Mouse (Mus musculus): ENCODE data around the gene Kif27.

The Kif27 gene

GRCm38 (mm10) chr13:58364353-58365175 lies 5.6 kb upstream of the Kif27 start:
- DNase-seq (ENCODE audit: low spot score), result no peak

DNA sequence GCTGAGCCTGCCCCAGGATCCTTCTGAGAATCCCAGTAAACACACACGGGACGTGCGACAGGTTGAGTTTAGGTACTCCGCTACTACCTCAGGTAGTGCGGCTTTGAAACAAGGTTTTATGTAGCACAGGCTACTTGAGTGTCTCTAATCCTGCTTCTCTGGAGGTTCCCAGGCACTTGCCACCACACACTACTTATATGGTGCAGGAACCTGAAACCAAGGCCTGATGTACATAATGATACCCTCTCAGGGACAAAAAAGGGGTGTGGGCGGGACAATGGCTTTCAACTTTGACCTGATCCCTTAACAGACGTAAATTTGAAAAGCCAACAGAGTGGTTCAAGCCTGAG lies 357 bp upstream of the Kif27 start:
- no peak for DNase-seq (ENCODE audit: low spot score)

GRCm38 (mm10) chr13:58352996-58353395 lies 5.9 kb downstream of the Kif27 start:
- no peak for DNase-seq (ENCODE audit: low spot score)

GRCm38 (mm10) chr13:58350606-58351005 lies 8.3 kb downstream of the Kif27 start:
- DNase-seq (ENCODE audit: low spot score), result no peak

- no peak for DNase-seq (ENCODE audit: low spot score)
Measured at GRCm38 (mm10) chr13:58344505-58344904, 14.4 kb downstream of the Kif27 start.

GRCm38 (mm10) chr13:58337456-58337855 lies 21.5 kb downstream of the Kif27 start:
- no peak for DNase-seq (ENCODE audit: low spot score)

DNA sequence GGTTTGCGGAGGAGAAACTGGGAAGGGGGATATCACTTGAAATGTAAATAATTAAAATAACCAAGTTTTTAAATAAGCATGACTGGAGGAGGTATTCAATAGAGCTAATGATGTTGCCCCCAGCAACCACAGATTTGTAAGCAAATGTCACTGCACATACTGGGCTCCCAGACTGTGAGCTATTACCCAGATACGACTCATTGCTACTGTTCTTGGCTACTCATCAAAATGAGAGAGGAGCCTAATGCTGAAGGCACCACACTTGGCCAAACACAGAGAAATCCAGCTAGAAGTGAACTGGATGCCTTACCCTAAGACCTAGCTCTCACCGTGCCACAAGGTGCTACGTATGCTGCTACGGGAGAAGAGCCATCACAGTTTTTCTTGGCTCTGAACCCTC lies 24.8 kb downstream of the Kif27 start:
- no peak for DNase-seq (ENCODE audit: low spot score)

DNA sequence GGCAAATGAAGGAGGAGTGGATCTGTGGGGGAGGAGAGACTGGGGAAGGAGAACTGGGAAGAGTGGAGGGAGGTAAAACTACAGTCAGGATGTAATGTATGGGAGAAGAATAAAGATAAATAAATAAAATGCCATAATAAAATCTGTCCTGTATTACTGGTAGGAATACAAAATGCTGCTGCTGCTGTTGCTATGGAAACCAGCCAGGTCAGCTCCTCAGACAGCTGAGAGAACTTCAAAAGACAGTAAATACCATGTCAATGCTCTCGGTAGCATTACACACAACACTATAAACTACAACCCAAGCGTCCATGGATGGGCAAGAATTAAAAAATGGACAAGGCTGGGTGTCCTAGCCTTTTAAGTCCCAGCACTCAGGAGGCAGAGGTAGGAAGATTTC lies 41.2 kb downstream of the Kif27 start:
- no peak for DNase-seq (ENCODE audit: low spot score)

DNA sequence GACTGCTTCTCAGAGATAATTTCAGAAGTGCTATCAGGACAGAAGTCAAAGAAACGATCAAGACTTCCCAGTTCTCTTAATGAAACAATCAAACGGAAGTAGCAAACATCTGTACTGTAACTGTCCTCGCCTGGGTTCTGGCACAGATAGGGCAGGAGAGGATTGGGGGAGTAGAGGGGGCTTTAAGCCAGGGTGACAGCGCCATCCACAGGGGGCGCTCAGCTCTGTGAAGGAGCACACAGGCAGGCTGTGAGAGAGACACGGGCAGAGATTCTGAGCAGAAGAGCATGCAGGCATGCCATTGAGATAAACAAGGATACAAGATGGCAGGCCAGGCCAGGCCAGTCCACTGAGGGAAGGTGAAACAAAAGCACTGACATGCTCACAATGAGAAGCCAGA lies 43.9 kb downstream of the Kif27 start:
- DNase-seq (ENCODE audit: low spot score), result no peak

DNA sequence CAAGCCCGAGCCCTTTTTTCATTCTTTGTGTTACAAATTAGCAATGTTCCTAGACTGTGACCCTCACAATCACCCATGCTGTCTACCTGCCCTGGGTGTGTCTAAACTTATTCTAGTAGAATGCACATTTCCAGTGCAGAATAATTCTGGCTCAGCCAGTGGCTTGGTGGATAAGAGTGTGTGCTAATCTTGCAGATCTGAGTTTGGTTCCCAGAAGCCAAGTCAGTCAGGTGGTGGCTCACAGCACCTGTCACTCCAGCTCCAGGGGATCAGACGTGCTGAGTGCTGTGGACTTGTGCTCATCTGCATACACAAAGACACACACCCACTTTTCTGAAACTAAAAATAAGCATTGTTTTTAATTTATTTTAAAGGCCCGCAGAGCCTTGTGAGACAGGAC lies 45.2 kb downstream of the Kif27 start:
- DNase-seq (ENCODE audit: low spot score), result no peak

DNA sequence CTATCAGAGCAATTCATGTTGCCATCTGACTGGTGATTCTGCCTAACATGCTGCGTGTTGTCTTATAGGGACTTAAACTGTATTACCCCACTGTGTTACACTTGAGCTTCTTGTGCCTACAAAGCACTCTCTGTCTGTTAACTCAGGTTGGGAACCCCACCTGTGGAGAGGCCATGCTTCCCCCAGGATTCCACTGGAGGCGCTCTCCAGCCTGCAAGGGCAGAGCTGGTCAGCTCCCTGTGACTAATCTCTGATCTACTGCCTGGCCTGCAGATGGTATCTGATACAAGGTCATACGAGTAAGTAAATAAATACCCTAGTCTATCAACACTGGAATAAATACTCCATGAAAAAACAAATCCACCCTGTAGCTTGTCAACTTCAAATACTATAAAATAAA lies 47.6 kb downstream of the Kif27 start:
- DNase-seq (ENCODE audit: low spot score), result no peak

GRCm38 (mm10) chr13:58309499-58309898 lies 49.4 kb downstream of the Kif27 start:
- no peak for DNase-seq (ENCODE audit: low spot score)

- no peak for DNase-seq (ENCODE audit: low spot score)
Measured at GRCm38 (mm10) chr13:58307453-58307852, 51.5 kb downstream of the Kif27 start.

DNA sequence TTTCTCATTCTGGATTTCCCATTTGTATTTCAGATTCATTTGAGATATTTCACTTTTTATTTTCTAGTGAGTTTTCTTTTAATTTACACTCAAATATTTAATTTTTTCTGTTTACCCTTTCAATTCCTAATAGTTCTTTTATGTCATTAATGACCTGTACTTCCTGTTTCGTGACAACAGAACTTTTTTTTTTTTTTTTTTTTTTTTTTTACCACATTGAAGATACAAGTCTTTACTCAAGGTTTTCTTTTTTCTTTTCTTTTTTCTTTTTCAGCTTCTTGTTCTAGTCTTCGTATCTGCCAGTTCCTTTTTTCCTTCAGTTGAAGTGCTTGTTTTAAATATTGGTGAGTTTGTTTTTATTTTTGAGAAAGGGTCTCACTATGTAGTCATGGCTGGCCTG lies 53.7 kb downstream of the Kif27 start:
- DNase-seq (ENCODE audit: low spot score), result no peak

GRCm38 (mm10) chr13:58302421-58303145 lies 56.3 kb downstream of the Kif27 start:
- DNase-seq (ENCODE audit: low spot score), result no peak

DNA sequence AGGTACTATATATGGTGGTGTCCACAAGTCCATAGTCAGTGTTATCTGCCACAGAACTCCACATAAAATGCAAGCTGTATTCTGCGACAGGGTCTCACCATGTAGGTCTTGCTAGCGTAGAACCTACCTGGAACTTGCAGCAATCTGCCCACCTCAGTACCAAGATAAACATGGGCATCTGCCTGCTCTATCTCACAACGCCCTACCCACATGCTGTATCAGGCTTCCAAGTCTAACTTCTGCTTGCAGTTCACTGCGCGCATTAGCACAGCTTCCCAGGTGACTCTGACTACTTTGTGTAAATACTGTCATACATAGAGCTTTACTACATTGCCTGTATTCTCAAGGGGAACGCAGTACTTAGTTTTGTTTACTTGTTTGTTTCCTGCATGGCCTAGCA lies 57.0 kb downstream of the Kif27 start:
- no peak for DNase-seq (ENCODE audit: low spot score)

GRCm38 (mm10) chr13:58298756-58299155 lies 60.2 kb downstream of the Kif27 start:
- DNase-seq (ENCODE audit: low spot score), result no peak

DNA sequence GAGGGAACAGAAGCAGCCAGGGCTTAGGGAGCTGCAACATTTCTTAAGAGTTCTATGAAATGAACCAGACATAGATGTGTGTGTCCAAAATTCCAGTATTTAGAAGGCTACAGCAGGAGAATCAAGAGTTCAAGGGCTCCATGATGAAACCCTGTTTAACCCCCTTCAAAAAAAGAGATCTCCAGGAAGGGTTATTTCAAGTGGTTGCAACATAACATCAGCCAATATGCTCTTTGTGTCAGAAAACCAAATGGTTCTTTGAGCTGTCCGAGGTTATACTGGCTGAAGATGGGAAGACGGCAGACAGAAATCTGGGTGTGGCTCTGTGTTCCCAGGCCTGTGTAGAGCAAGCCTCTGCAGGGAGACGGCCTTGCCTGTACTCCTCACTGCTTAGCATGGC lies 63.3 kb downstream of the Kif27 start:
- no peak for DNase-seq (ENCODE audit: low spot score)

DNA sequence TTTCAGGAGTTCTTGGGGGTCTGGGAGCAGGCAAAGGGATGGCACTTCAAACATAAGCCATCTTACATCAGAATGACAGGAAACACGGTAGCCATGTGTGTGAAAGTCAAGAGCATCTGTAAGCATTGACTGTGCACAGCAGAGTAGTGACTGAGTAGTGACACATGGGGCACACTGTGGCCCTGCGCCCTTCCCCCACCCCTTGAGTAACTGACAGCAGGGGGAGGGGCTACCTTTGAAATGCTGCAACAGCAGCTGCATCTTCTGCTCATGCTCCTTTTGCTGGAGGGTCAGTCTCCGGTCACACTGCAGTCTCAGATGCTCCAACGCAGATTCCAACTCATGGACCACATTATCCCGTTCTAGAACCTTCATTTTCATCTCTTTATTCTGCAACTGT lies 66.1 kb downstream of the Kif27 start:
- no peak for DNase-seq (ENCODE audit: low spot score)

DNA sequence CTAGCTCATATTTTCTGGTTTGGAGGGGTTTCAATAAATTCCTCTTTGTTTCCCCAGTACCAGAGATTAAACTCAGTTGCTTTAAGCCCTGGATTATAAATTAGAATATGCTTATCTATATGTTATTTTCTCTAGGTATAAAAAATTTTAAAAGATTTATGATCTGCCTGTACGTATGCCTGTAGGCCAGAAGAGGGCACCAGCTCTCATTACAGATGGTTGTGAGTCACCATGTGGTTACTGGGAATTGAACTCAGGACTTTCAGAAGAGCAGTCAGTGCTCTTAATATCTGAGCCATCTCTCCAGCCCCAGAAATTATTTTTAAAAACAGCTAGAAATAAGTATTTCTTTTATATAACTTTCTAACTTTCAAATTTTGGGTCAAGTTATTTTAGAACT lies 69.6 kb downstream of the Kif27 start:
- no peak for DNase-seq (ENCODE audit: low spot score)

- DNase-seq (ENCODE audit: low spot score), result peak; percentile 47
Measured at GRCm38 (mm10) chr13:58287822-58288221, 71.1 kb downstream of the Kif27 start.

- DNase-seq (ENCODE audit: low spot score), result no peak
Measured at GRCm38 (mm10) chr13:58283466-58283865, 75.5 kb downstream of the Kif27 start.

DNA sequence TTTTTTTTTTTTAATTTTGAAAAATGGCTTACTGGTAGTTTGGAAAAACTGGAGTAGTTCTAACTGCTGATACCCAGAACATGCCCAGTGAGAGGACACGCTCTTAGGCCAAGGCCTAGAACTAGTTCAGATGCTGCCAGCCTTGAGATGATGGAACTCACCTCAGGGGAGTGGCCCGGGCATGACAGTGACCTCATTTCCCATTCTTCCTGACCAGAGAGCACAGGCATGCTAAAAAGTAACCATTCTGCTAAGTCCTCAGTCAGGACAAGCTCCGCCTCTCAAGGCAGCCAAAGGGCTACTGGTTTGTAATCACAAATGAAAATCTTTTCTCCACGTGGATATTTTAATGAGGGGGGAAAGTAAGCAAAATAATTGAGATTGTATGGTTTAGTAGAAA lies 77.0 kb downstream of the Kif27 start:
- DNase-seq (ENCODE audit: low spot score), result no peak

DNA sequence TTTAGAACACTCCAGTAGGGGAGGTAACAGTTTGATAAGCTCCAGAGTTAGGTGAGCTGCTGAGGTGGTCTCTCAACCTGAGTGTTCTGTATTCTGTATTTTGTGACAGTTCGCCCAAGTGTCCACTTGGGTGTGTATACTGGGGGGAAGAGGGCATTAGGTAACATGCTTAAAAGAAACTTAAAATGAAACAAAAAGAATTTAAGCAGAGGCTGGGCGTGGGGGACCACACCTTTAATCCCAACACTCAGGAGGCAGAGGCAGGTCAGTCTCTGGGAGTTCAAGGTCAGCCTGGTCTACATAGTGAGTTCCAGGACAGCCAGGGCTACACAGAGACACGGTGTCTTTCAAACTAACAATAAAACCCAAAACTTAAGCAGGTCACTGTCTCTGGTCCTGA lies 78.4 kb downstream of the Kif27 start:
- DNase-seq (ENCODE audit: low spot score), result no peak

Measured in layer of hippocampus, adult 9-10 months (tissue).